Mouse (Mus musculus): ENCODE data around the gene H2-Q6. TPM values are rescaled to one million over a fixed set of nuclear protein-coding genes. Genes with fewer than 3 reads are reported as not detected.

Gene H2-Q6
- total and polyA plus RNA-seq, 3 experiments, result 1.2 to 40.3 (median 3.7) TPM

GRCm38 (mm10) chr17:35469842-35470751 lies 45.4 kb downstream of the H2-Q6 start, which contains the start of gene H2-Q10:
Gene H2-Q10, plus strand, starts transcription at chr17:35470089.
- Histone ChIP-seq H3K27me3 (ENCODE audit: control insufficient read depth, insufficient read depth, low read length) (peaks cover 2% of the 10 kb centered on the region; the same call in 1 of the 2 replicates), H3K27ac (no peak within 1 kb of the TSS), H3K36me3 (ENCODE audit: control insufficient read depth, insufficient read depth, low read length) (no peaks in the 10 kb centered on the region), H3K9ac (ENCODE audit: low read depth, low read length) (no peak within 1 kb of the TSS), H3K4me1 (ENCODE audit: control insufficient read depth, insufficient read depth, low read length) (no peaks in the 10 kb centered on the region), H3K4me3 (peak within 1 kb of the TSS; percentile 33; the same call in 1 of the 2 replicates), H3K79me2 (replicated peaks; ENCODE audit: control insufficient read depth, insufficient read depth, low read length) (no peaks in the 10 kb centered on the region)
- intact Hi-C loops (cut with DNase I), result no loop called here
- no peak for DNase-seq
- WGBS, result 3% methylated on average over 80 of the region's 80 CpGs
- TF ChIP-seq EP300 (IDR thresholded peaks at IDR 0.05; ENCODE audit: insufficient read depth, low read depth, low read length), result no peak
- TF ChIP-seq POLR2A (IDR thresholded peaks at IDR 0.05; ENCODE audit: insufficient read depth, low read depth, low read length), result no peak
- TF ChIP-seq CTCF (IDR thresholded peaks at IDR 0.05), result no peak

Other genes with a start within 250 kb of the H2-Q6 start
- gene Aif1, start 248.8 kb upstream of the H2-Q6 start, total RNA-seq (2021), result 1 to 10 TPM; 2.9 to 3.9 TPM
- gene Aif1, start 248.8 kb upstream of the H2-Q6 start, polyA plus RNA-seq (2012; rRNA removed), result 1.5 and 2.0 TPM in 2 replicates
- 1 to 10 TPM; 4.1 to 4.5 TPM for gene Lst1, start 236.4 kb upstream of the H2-Q6 start, total RNA-seq (2021)
- 7.2 and 11.3 TPM in 2 replicates for gene Lst1, start 236.4 kb upstream of the H2-Q6 start, polyA plus RNA-seq (2012; rRNA removed)
- 1 to 10 TPM; 1.3 TPM for gene Ltb, start 230.4 kb upstream of the H2-Q6 start, total RNA-seq (2021)
- 2.0 and 5.2 TPM in 2 replicates for gene Ltb, start 230.4 kb upstream of the H2-Q6 start, polyA plus RNA-seq (2012; rRNA removed)
- under 1 TPM in 1 of 2 experiments, not detected in 1; 0.34 TPM for gene Tnf, start 222.8 kb upstream of the H2-Q6 start, total RNA-seq (2021)
- 0.38 and 0.80 TPM in 2 replicates for gene Tnf, start 222.8 kb upstream of the H2-Q6 start, polyA plus RNA-seq (2012; rRNA removed)
- gene Lta, start 219.5 kb upstream of the H2-Q6 start, total RNA-seq (2021), result under 1 TPM in 1 of 2 experiments, not detected in 1; 0.23 TPM
- gene Lta, start 219.5 kb upstream of the H2-Q6 start, polyA plus RNA-seq (2012; rRNA removed), result 0.12 TPM in 1 of 2 replicates, not detected in the other
- not detected for gene Gm16181, start 204.0 kb upstream of the H2-Q6 start, total RNA-seq (2021)
- gene Gm16181, start 204.0 kb upstream of the H2-Q6 start, polyA plus RNA-seq (2012; rRNA removed), result 2.1 and 3.2 TPM in 2 replicates
- gene Atp6v1g2, start 191.2 kb upstream of the H2-Q6 start, total RNA-seq (2021), result 1 to 10 TPM; 3.0 to 3.2 TPM
- 6.4 and 10.1 TPM in 2 replicates for gene Atp6v1g2, start 191.2 kb upstream of the H2-Q6 start, polyA plus RNA-seq (2012; rRNA removed)
- gene Nfkbil1, start 189.1 kb upstream of the H2-Q6 start, total RNA-seq (2021), result 1 to 10 TPM; 6.5 to 8.2 TPM
- 3.9 and 5.0 TPM in 2 replicates for gene Nfkbil1, start 189.1 kb upstream of the H2-Q6 start, polyA plus RNA-seq (2012; rRNA removed)
- gene Ddx39b, start 183.1 kb upstream of the H2-Q6 start, total RNA-seq (2021), result 10 to 100 TPM; 82.3 to 83.4 TPM
- gene Ddx39b, start 183.1 kb upstream of the H2-Q6 start, polyA plus RNA-seq (2012; rRNA removed), result 148 and 178 TPM in 2 replicates
- 100 to 1,000 TPM; 105 to 131 TPM for gene H2-D1, start 162.1 kb upstream of the H2-Q6 start, total RNA-seq (2021)
- 222 and 286 TPM in 2 replicates for gene H2-D1, start 162.1 kb upstream of the H2-Q6 start, polyA plus RNA-seq (2012; rRNA removed)
- gene H2-Q1, start 104.4 kb upstream of the H2-Q6 start, total RNA-seq (2021), result 1 to 10 TPM; 1.5 TPM
- not detected in 2 replicates for gene H2-Q1, start 104.4 kb upstream of the H2-Q6 start, polyA plus RNA-seq (2012; rRNA removed)
- 1 to 10 TPM; 1.1 TPM for gene H2-Q2, start 82.6 kb upstream of the H2-Q6 start, total RNA-seq (2021)
- gene H2-Q2, start 82.6 kb upstream of the H2-Q6 start, polyA plus RNA-seq (2012; rRNA removed), result 0.12 and 0.31 TPM in 2 replicates
- 10 to 100 TPM; 12.2 to 18.8 TPM for gene H2-Q4, start 45.2 kb upstream of the H2-Q6 start, total RNA-seq (2021)
- gene H2-Q4, start 45.2 kb upstream of the H2-Q6 start, polyA plus RNA-seq (2012; rRNA removed), result 35.0 and 48.6 TPM in 2 replicates
- gene H2-Q7, start 14.3 kb downstream of the H2-Q6 start, total RNA-seq (2021), result 1 to 10 TPM; 1.1 to 1.9 TPM
- 33.2 and 78.2 TPM in 2 replicates for gene H2-Q7, start 14.3 kb downstream of the H2-Q6 start, polyA plus RNA-seq (2012; rRNA removed)
- under 1 TPM; 0.34 to 0.37 TPM for gene H2-Q10, start 45.2 kb downstream of the H2-Q6 start, total RNA-seq (2021)
- gene H2-Q10, start 45.2 kb downstream of the H2-Q6 start, polyA plus RNA-seq (2012; rRNA removed), result 4.2 and 7.0 TPM in 2 replicates
- not detected for gene Pou5f1, start 81.2 kb downstream of the H2-Q6 start, total RNA-seq (2021)
- not detected in 2 replicates for gene Pou5f1, start 81.2 kb downstream of the H2-Q6 start, polyA plus RNA-seq (2012; rRNA removed)
- gene Tcf19, start 92.0 kb downstream of the H2-Q6 start, total RNA-seq (2021), result 1 to 10 TPM; 2.0 to 2.4 TPM
- gene Tcf19, start 92.0 kb downstream of the H2-Q6 start, polyA plus RNA-seq (2012; rRNA removed), result 3.0 and 3.5 TPM in 2 replicates
- 1 to 10 TPM; 1.9 to 2.2 TPM for gene Cchcr1, start 92.2 kb downstream of the H2-Q6 start, total RNA-seq (2021)
- gene Cchcr1, start 92.2 kb downstream of the H2-Q6 start, polyA plus RNA-seq (2012; rRNA removed), result 3.7 and 3.8 TPM in 2 replicates
- not detected for gene Psors1c2, start 108.4 kb downstream of the H2-Q6 start, total RNA-seq (2021)
- not detected in 2 replicates for gene Psors1c2, start 108.4 kb downstream of the H2-Q6 start, polyA plus RNA-seq (2012; rRNA removed)
- gene Cdsn, start 127.3 kb downstream of the H2-Q6 start, total RNA-seq (2021), result under 1 TPM; 0.27 to 0.29 TPM
- 0.94 and 1.1 TPM in 2 replicates for gene Cdsn, start 127.3 kb downstream of the H2-Q6 start, polyA plus RNA-seq (2012; rRNA removed)
- gene 2300002M23Rik, start 142.6 kb downstream of the H2-Q6 start, total RNA-seq (2021), result not detected
- gene 2300002M23Rik, start 142.6 kb downstream of the H2-Q6 start, polyA plus RNA-seq (2012; rRNA removed), result not detected in 2 replicates
- not detected for gene Sfta2, start 176.7 kb downstream of the H2-Q6 start, total RNA-seq (2021)
- gene Sfta2, start 176.7 kb downstream of the H2-Q6 start, polyA plus RNA-seq (2012; rRNA removed), result 0.47 TPM in 1 of 2 replicates, not detected in the other
- gene Gm9573, start 201.8 kb downstream of the H2-Q6 start, total RNA-seq (2021), result not detected
- not detected in 2 replicates for gene Gm9573, start 201.8 kb downstream of the H2-Q6 start, polyA plus RNA-seq (2012; rRNA removed)
- not detected for gene Mucl3, start 218.8 kb downstream of the H2-Q6 start, total RNA-seq (2021)
- not detected in 2 replicates for gene Mucl3, start 218.8 kb downstream of the H2-Q6 start, polyA plus RNA-seq (2012; rRNA removed)
- 10 to 100 TPM; 26.6 to 28.3 TPM for gene Vars2, start 242.7 kb downstream of the H2-Q6 start, total RNA-seq (2021)
- gene Vars2, start 242.7 kb downstream of the H2-Q6 start, polyA plus RNA-seq (2012; rRNA removed), result 19.3 and 20.3 TPM in 2 replicates
- gene Gtf2h4, start 248.9 kb downstream of the H2-Q6 start, total RNA-seq (2021), result 10 to 100 TPM; 15.0 to 20.6 TPM
- gene Gtf2h4, start 248.9 kb downstream of the H2-Q6 start, polyA plus RNA-seq (2012; rRNA removed), result 19.2 and 21.0 TPM in 2 replicates